Comparison of ENCODE assay signal across 25 mouse cellular contexts in genomic region chr5:87705891-87706290, GRCm38 (mm10). TPM values are rescaled to one million over a fixed set of nuclear protein-coding genes. Genes with fewer than 3 reads are reported as not detected.
DNase-seq lines count a peak whose midpoint lies in the region; ATAC-seq and TF ChIP-seq lines count a peak whose summit lies in the region.
"Had no signal": no experiment of that assay in that cellular context is flagged by ENCODE, and none has a peak within 500 bp of the region (broad histone marks: within the 10 kb centered on the region; RNA-seq: fewer than 3 reads in every experiment).

No protein-coding gene starts in this region.

- no peak for ATAC-seq in midbrain, postnatal 0 days (ENCODE audit: low FRiP score)
- no peak for ATAC-seq in granulocyte monocyte progenitor cell, adult 5-6 weeks (replicated peaks; ENCODE audit: poor library complexity, severe bottlenecking)
- ATAC-seq: activated CD4-positive, CD25-positive, alpha-beta regulatory T cell, adult 4 months; CD4-positive, CD25-positive, alpha-beta regulatory T cell, adult 4 months; Patski had no signal

- no peak overlapping the region for H3K9ac ChIP-seq in midbrain, postnatal 0 days (replicated peaks; ENCODE audit: low read length, poor library complexity, severe bottlenecking)

- H3K9me3 ChIP-seq in midbrain, postnatal 0 days (ENCODE audit: low read length) = no peaks in the 10 kb centered on the region
- H3K9me3 ChIP-seq: G1E had no signal

- no peak overlapping the region for H3K4me3 ChIP-seq in midbrain, postnatal 0 days (ENCODE audit: low read depth, low read length)

- no peak overlapping the region for H3K27ac ChIP-seq in midbrain, postnatal 0 days (ENCODE audit: low read depth, low read length)

- DNase-seq in fat pad, adult 2 months (ENCODE audit: extremely low read depth, low read depth, low spot score) = peak; percentile 73
- peak; percentile 51 for DNase-seq in gonadal fat pad, adult 2 months (ENCODE audit: low read depth)
- DNase-seq in midbrain, postnatal 0 days (ENCODE audit: low spot score) = no peak
- DNase-seq: adrenal gland, adult 2 months; adrenal gland, adult 8-10 months; adrenal gland, postnatal 10 days; adrenal gland, postnatal 14 days; adrenal gland, postnatal 25 days; adrenal gland, postnatal 36 days; B cell, adult 2 months; cerebellum, adult 11 months; cerebellum, adult 11-12 months; cerebellum, adult 18-20 months had no signal

- H3K36me3 ChIP-seq in midbrain, postnatal 0 days (ENCODE audit: insufficient read depth, low read length) = no peaks in the 10 kb centered on the region
- H3K36me3 ChIP-seq: G1E had no signal

- no peak overlapping the region for H3K4me2 ChIP-seq in midbrain, postnatal 0 days (ENCODE audit: low read depth, low read length, poor library complexity, severe bottlenecking)

- 73% methylated on average over 1 of the region's 1 CpGs for WGBS in midbrain, postnatal 0 days

- no peaks in the 10 kb centered on the region for H3K4me1 ChIP-seq in midbrain, postnatal 0 days (ENCODE audit: insufficient read depth, low read length)

- H3K27me3 ChIP-seq in midbrain, postnatal 0 days (ENCODE audit: insufficient read depth, low read length) = no peaks in the 10 kb centered on the region
- H3K27me3 ChIP-seq: CH12.LX, Patski had no signal

- TF ChIP-seq CTCF in midbrain, postnatal 0 days (IDR thresholded peaks at IDR 0.05) = no peak

RNA-seq across cellular contexts. Expression of gene Csn2, which starts 6.5 kb away (rescaled TPM):
- not detected in 2 replicates for polyA plus RNA-seq in gonadal fat pad, adult 2 months (2012; rRNA removed)
- not detected in 2 replicates for total RNA-seq in midbrain, postnatal 0 days (2014; rRNA removed)
- not detected in 2 replicates for polyA plus RNA-seq in midbrain, postnatal 0 days (2015; fragmentation: Nextera tagmentation; extraction: Ambion mirVana)
- total RNA-seq in granulocyte monocyte progenitor cell, adult 5-6 weeks (2014; fragmentation: Nextera tagmentation) = not detected in 2 replicates
- not detected in 2 replicates for total RNA-seq in granulocyte monocyte progenitor cell, adult 5-6 weeks (2017)
- total RNA-seq: adrenal gland, adult 18-20 months; adrenal gland, adult 2 months; adrenal gland, adult 8-10 months; adrenal gland, postnatal 10 days; adrenal gland, postnatal 14 days; adrenal gland, postnatal 25 days; adrenal gland, postnatal 36 days; adrenal gland, postnatal 4 days; ES-E14; MEL had no signal
- polyA plus RNA-seq: activated CD4-positive, CD25-positive, alpha-beta regulatory T cell, adult 4 months; adrenal gland, adult 2 months; brain, embryonic 14.5 days; C2C12; CD4-positive, CD25-positive, alpha-beta regulatory T cell, adult 4 months; G1E; Patski had no signal

RNA-seq across cellular contexts. Expression of gene Csn1s1, which starts 39.9 kb away (rescaled TPM):
- not detected in 2 replicates for polyA plus RNA-seq in gonadal fat pad, adult 2 months (2012; rRNA removed)
- total RNA-seq in midbrain, postnatal 0 days (2014; rRNA removed) = 1.8 TPM in 1 of 2 replicates, not detected in the other
- polyA plus RNA-seq in midbrain, postnatal 0 days (2015; fragmentation: Nextera tagmentation; extraction: Ambion mirVana) = 0.39 and 0.47 TPM in 2 replicates
- not detected in 2 replicates for total RNA-seq in granulocyte monocyte progenitor cell, adult 5-6 weeks (2014; fragmentation: Nextera tagmentation)
- not detected in 2 replicates for total RNA-seq in granulocyte monocyte progenitor cell, adult 5-6 weeks (2017)
- total RNA-seq: adrenal gland, adult 18-20 months; adrenal gland, adult 2 months; adrenal gland, adult 8-10 months; adrenal gland, postnatal 10 days; adrenal gland, postnatal 14 days; adrenal gland, postnatal 25 days; adrenal gland, postnatal 36 days; adrenal gland, postnatal 4 days; CH12.LX; ES-E14; G1E; MEL had no signal
- polyA plus RNA-seq: activated CD4-positive, CD25-positive, alpha-beta regulatory T cell, adult 4 months; adrenal gland, adult 2 months; brain, embryonic 14.5 days; C2C12; CD4-positive, CD25-positive, alpha-beta regulatory T cell, adult 4 months; G1E; Patski had no signal
